Mouse (Mus musculus) liver, embryonic 11.5 days (tissue): ENCODE measurements around the gene Xcr1. TPM values are rescaled to one million over a fixed set of nuclear protein-coding genes. Genes with fewer than 3 reads are reported as not detected.

Source experiments
- ATAC-seq: fragments of 200-750 bp; cut with Nextera tagmentation; replicated peaks from 2 replicates; pipeline ENCODE4 v1.8.0; 2017; ENCODE audit warnings: moderate number of reproducible peaks, mild to moderate bottlenecking, moderate TSS enrichment, moderate library complexity; ENCODE audit not compliant: low FRiP score
- DNase-seq: peaks from one replicate; pipeline ENCODE4 v3.0.0-alpha.2; 2017; ENCODE audit warnings: low spot score
- H3K27ac ChIP-seq: fragments of 300-500 bp; sonication (generic); 2 replicates; pipeline ENCODE4 v1.5.1; 2014; ENCODE audit warnings: mild to moderate bottlenecking, low read depth, low read length, control low read depth
- H3K27me3 ChIP-seq: fragments of 300-500 bp; sonication (generic); replicated peaks from 2 replicates; pipeline ENCODE4 v1.6.1; 2014; ENCODE audit warnings: low read length, mixed read lengths; ENCODE audit not compliant: control insufficient read depth, insufficient read depth
- H3K36me3 ChIP-seq: fragments of 300-500 bp; sonication (generic); 2 replicates; pipeline ENCODE4 v1.6.1; 2014; ENCODE audit warnings: mild to moderate bottlenecking, low read length, moderate library complexity, mixed read lengths; ENCODE audit not compliant: control insufficient read depth, insufficient read depth
- H3K4me1 ChIP-seq: fragments of 300-500 bp; sonication (generic); replicated peaks from 2 replicates; pipeline ENCODE4 v1.6.1; 2014; ENCODE audit warnings: low read length, mixed read lengths; ENCODE audit not compliant: control insufficient read depth, insufficient read depth
- H3K4me2 ChIP-seq: fragments of 300-500 bp; sonication (generic); 2 replicates; pipeline ENCODE4 v1.6.1; 2014; ENCODE audit warnings: mild to moderate bottlenecking, control low read depth, moderate library complexity
- H3K4me3 ChIP-seq: fragments of 300-500 bp; sonication (generic); 2 replicates; pipeline ENCODE4 v1.5.1; 2014; ENCODE audit warnings: low read depth, low read length, control low read depth
- H3K9ac ChIP-seq: fragments of 300-500 bp; sonication (generic); 2 replicates; pipeline ENCODE4 v1.6.1; 2014; ENCODE audit warnings: low read depth, low read length, control low read depth
- H3K9me3 ChIP-seq: fragments of 300-500 bp; sonication (generic); 2 replicates; pipeline ENCODE4 v1.6.1; 2016; ENCODE audit warnings: low read length, inconsistent platforms, mixed read lengths; ENCODE audit not compliant: control insufficient read depth
- WGBS: fragments of 180-500 bp; shearing (Covaris S2); extraction: QIAGEN DNeasy Blood & Tissue Kit; methylation state at CpG from one replicate; pipeline ENCODE4 v1.1.7; 2014; 5-methylcytosine and 5-hydroxymethylcytosine counted together
- polyA plus RNA-seq: library from polyadenylated mRNA; unstranded; fragments of >200 nt; fragmentation: Nextera tagmentation; extraction: Ambion mirVana; gene quantifications from 2 replicates; pipeline ENCODE4 v1.2.1, GENCODE M21; 2014

Xcr1 gene
- polyA plus RNA-seq, 1 experiment from 2014 or later, result not detected

DNA sequence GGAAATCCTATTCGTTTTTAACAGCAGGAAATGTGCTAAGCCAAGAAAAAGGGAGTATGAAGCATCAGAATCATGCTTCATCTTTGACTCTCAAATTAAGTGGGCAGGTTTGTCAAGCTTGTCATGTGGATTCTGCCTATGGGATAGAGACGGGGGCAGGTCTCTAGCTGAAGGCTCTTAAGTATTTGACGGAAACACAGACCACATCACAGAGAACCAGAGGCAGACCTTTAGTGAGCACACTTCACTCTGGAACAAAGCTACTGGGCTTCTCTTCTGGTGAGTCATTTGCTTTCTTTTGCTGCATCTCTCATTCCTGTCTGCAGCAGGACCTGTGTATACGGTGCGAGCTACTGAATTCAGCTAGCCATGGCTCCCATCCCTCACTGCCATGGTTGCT is 55.6 kb downstream of the Xcr1 start, which contains the start of gene Cxcr6:
TSS of gene Cxcr6 (plus strand) at position 209 of the 400 bp plus-strand sequence.
- no peaks in the 10 kb centered on the region for H3K9me3 ChIP-seq
- no peaks in the 10 kb centered on the region for H3K4me1 ChIP-seq
- ATAC-seq (no peak), DNase-seq (no peak)
- no peaks in the 10 kb centered on the region; the same call in 1 of the 2 replicates for H3K36me3 ChIP-seq
- H3K27me3 ChIP-seq, result no peaks in the 10 kb centered on the region
- H3K9ac ChIP-seq, result no peak within 1 kb of the TSS
- no peak within 1 kb of the TSS for H3K4me2 ChIP-seq
- WGBS, result 88% methylated on average over 5 of the region's 5 CpGs
- no peak within 1 kb of the TSS for H3K4me3 ChIP-seq
- H3K27ac ChIP-seq, result no peak within 1 kb of the TSS

DNA sequence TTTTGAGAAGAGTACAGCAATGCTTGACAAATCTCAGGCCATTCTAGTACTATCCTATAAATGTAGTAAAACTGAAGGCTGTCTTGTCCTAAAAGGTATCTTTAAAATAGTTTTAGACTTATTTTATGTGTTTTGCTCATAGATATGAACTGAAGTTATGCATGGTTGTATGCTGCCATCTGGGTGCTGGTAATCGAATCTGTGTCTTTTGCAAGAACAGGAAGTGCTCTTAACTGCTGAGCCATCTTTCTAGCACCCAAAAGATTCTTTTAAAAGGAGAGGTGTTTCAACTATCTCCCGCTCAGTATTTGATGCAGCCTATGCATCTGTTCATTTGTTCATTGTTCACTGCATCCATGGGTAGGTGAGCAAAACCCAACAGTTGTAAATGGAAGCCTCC is 56.6 kb downstream of the Xcr1 start:
- DNase-seq (no peak), ATAC-seq (no peak)
- no peak overlapping the region for H3K9ac ChIP-seq
- no peaks in the 10 kb centered on the region; the same call in none of the 2 replicates for H3K36me3 ChIP-seq
- H3K4me2 ChIP-seq, result no peak overlapping the region
- no peaks in the 10 kb centered on the region for H3K9me3 ChIP-seq
- H3K27me3 ChIP-seq, result no peaks in the 10 kb centered on the region
- 91% methylated on average over 2 of the region's 2 CpGs for WGBS
- no peak overlapping the region for H3K4me3 ChIP-seq
- no peak overlapping the region for H3K27ac ChIP-seq
- no peaks in the 10 kb centered on the region for H3K4me1 ChIP-seq

DNA sequence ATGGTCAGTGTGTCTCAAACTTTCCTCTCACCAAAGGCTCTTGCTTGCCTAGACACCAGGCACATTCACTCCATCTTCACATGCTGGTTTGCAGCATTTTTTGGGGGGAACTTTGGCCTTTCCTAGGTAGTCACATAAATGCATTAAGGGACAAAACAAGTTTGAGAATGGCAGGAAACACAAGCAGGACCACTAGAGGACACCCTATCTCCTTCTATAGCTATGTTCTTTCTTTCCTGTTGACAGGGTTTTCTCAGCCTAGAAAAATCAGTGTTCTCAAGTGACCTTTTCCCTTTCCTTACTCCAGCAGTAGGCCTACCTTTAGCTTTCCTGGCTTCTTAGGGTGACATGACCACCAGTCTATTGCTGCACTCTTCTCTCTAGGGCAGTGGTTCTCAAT is 58.9 kb downstream of the Xcr1 start:
- no peaks in the 10 kb centered on the region for H3K9me3 ChIP-seq
- ATAC-seq (no peak), DNase-seq (no peak)
- no peak overlapping the region for H3K4me2 ChIP-seq
- no peaks in the 10 kb centered on the region for H3K4me1 ChIP-seq
- H3K27ac ChIP-seq, result no peak overlapping the region
- no peaks in the 10 kb centered on the region for H3K27me3 ChIP-seq
- H3K4me3 ChIP-seq, result no peak overlapping the region
- no peak overlapping the region for H3K9ac ChIP-seq
- no peaks in the 10 kb centered on the region; the same call in none of the 2 replicates for H3K36me3 ChIP-seq

DNA sequence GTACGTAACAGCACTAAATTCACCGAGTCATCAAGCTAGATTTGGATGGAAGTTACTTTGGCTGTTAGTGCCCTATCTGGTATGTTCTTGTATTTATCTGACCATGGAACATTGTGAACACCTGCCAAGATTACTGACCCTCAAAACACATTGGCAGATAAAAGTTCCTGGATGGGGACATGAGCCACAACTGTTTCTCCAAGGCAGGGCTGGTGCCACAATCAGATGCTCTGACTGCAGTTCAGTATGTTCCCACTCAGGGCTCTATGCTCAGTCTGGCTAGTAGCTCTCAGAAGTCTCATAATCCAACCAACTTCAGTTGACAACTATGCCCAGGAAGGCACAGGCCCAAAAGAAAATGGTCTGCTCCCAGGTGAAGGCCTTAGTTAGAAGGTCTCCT is 59.4 kb downstream of the Xcr1 start:
- ATAC-seq (no peak), DNase-seq (no peak)
- H3K36me3 ChIP-seq, result no peaks in the 10 kb centered on the region; the same call in none of the 2 replicates
- H3K9ac ChIP-seq, result no peak overlapping the region
- H3K4me3 ChIP-seq, result no peak overlapping the region
- H3K27ac ChIP-seq, result no peak overlapping the region
- no peaks in the 10 kb centered on the region for H3K27me3 ChIP-seq
- no peaks in the 10 kb centered on the region for H3K9me3 ChIP-seq
- WGBS, result 84% methylated on average over 2 of the region's 2 CpGs
- H3K4me2 ChIP-seq, result no peak overlapping the region
- no peaks in the 10 kb centered on the region for H3K4me1 ChIP-seq

Other genes starting within 250 kb of the Xcr1 start
- gene Slc6a20b, start 229.5 kb downstream of the Xcr1 start, polyA plus RNA-seq, result 0.17 and 0.32 TPM in 2 replicates
- gene Ccr9, start 183.6 kb downstream of the Xcr1 start, polyA plus RNA-seq, result 0.04 and 0.14 TPM in 2 replicates
- 0.14 and 0.35 TPM in 2 replicates for gene Slc6a20a, start 183.1 kb downstream of the Xcr1 start, polyA plus RNA-seq
- 30.3 and 32.6 TPM in 2 replicates for gene Lztfl1, start 144.3 kb downstream of the Xcr1 start, polyA plus RNA-seq
- gene Cxcr6, start 55.6 kb downstream of the Xcr1 start, polyA plus RNA-seq, result 0.22 TPM in 1 of 2 replicates, not detected in the other
- 7.2 and 8.3 TPM in 2 replicates for gene Fyco1, start 10.1 kb downstream of the Xcr1 start, polyA plus RNA-seq
- gene Ccr1, start 106.7 kb upstream of the Xcr1 start, polyA plus RNA-seq, result 1.9 and 2.0 TPM in 2 replicates
- gene Ccr1l1, start 116.4 kb upstream of the Xcr1 start, polyA plus RNA-seq, result not detected in 2 replicates
- gene Ccr3, start 159.9 kb upstream of the Xcr1 start, polyA plus RNA-seq, result 0.04 and 0.05 TPM in 2 replicates
- gene Ccr2, start 239.9 kb upstream of the Xcr1 start, polyA plus RNA-seq, result 0.64 and 0.80 TPM in 2 replicates